Mouse (Mus musculus) thymus, postnatal 0 days (tissue): ENCODE results near the gene Kng2. TPM values are rescaled to one million over a fixed set of nuclear protein-coding genes. Genes with fewer than 3 reads are reported as not detected.
"Not testable (repeated sequence)": the region's sequence is repeated elsewhere in the genome, so short reads cannot be mapped to it uniquely, and the experiment has no call there.

Experiments
- DNase-seq: peaks from one replicate; pipeline ENCODE4 v3.0.0-alpha.2; 2015; ENCODE audit warnings: low spot score
- polyA plus RNA-seq: library from polyadenylated mRNA; unstranded; fragments of >200 nt; fragmentation: Nextera tagmentation; extraction: Ambion mirVana; gene quantifications from 2 replicates; pipeline ENCODE4 v1.2.1, GENCODE M21; 2015

Gene Kng2
- polyA plus RNA-seq, 1 experiment from 2014 or later: 0.35 TPM

- no peak for DNase-seq
These were observed 68.2 kb downstream of the Kng2 start for GRCm38 (mm10) chr16:22961073-22961472.

- no peak for DNase-seq
These were observed 73.2 kb downstream of the Kng2 start for GRCm38 (mm10) chr16:22956085-22956439.

GRCm38 (mm10) chr16:22955397-22956084, 73.7 kb downstream of the Kng2 start:
- no peak for DNase-seq

GRCm38 (mm10) chr16:22953069-22953468, 76.2 kb downstream of the Kng2 start:
- no peak for DNase-seq

GRCm38 (mm10) chr16:22950840-22951395, 78.4 kb downstream of the Kng2 start, which contains the start of gene Hrg:
Gene Hrg, plus strand, starts transcription at chr16:22951072.
- DNase-seq: no peak

- no peak for DNase-seq
These were observed 81.9 kb downstream of the Kng2 start for GRCm38 (mm10) chr16:22947371-22947770.

GRCm38 (mm10) chr16:22941825-22942476, 87.3 kb downstream of the Kng2 start:
- DNase-seq: not testable (repeated sequence)

GRCm38 (mm10) chr16:22939120-22939695, 90.1 kb downstream of the Kng2 start:
- DNase-seq: no peak

- DNase-seq: no peak
These were observed 90.7 kb downstream of the Kng2 start for GRCm38 (mm10) chr16:22938541-22938940.

- no peak for DNase-seq
These were observed 91.7 kb downstream of the Kng2 start for GRCm38 (mm10) chr16:22937631-22938030.

Other genes with a start within 250 kb of the Kng2 start
- gene Crygs, start 217.9 kb downstream of the Kng2 start, polyA plus RNA-seq: 0.38 TPM in 1 of 2 replicates, not detected in the other
- 21.1 and 21.8 TPM in 2 replicates for gene Tbccd1, start 171.8 kb downstream of the Kng2 start, polyA plus RNA-seq
- 93.9 and 101 TPM in 2 replicates for gene Dnajb11, start 171.6 kb downstream of the Kng2 start, polyA plus RNA-seq
- 0.55 TPM in 1 of 2 replicates, not detected in the other for gene Ahsg, start 138.2 kb downstream of the Kng2 start, polyA plus RNA-seq
- gene Fetub, start 111.1 kb downstream of the Kng2 start, polyA plus RNA-seq: 1.4 and 1.5 TPM in 2 replicates
- gene Hrg, start 78.4 kb downstream of the Kng2 start, polyA plus RNA-seq: not detected in 2 replicates
- 0.17 and 0.76 TPM in 2 replicates for gene Kng1, start 28.4 kb upstream of the Kng2 start, polyA plus RNA-seq
- gene Eif4a2, start 78.0 kb upstream of the Kng2 start, polyA plus RNA-seq: 142 and 150 TPM in 2 replicates
- gene Rfc4, start 98.3 kb upstream of the Kng2 start, polyA plus RNA-seq: 158 and 177 TPM in 2 replicates
- 0.69 and 4.6 TPM in 2 replicates for gene Adipoq, start 117.1 kb upstream of the Kng2 start, polyA plus RNA-seq
- gene St6gal1, start 195.3 kb upstream of the Kng2 start, polyA plus RNA-seq: 37.9 and 42.2 TPM in 2 replicates